Mouse (Mus musculus): ENCODE results near the gene Map2k4. TPM values are rescaled to one million over a fixed set of nuclear protein-coding genes. Genes with fewer than 3 reads are reported as not detected.

Gene Map2k4
- polyA plus RNA-seq, 1 experiment from 2014 or later, result 66.5 TPM

GRCm38 (mm10) chr11:65729623-65730217 is 58.4 kb downstream of the Map2k4 start:
- no peak for DNase-seq (ENCODE audit: low spot score)
- Histone ChIP-seq H3K36me3 (replicated peaks) (peaks cover 42% of the 10 kb centered on the region), H3K27ac (replicated peaks) (no peak overlapping the region), H3K9me3 (no peaks in the 10 kb centered on the region), H3K4me3 (no peak overlapping the region), H3K4me1 (no peaks in the 10 kb centered on the region), H3K27me3 (replicated peaks; ENCODE audit: low read depth, poor library complexity, severe bottlenecking) (no peaks in the 10 kb centered on the region)
- WGBS, result 93% methylated on average over 6 of the region's 6 CpGs

GRCm38 (mm10) chr11:65728906-65729305 is 59.2 kb downstream of the Map2k4 start:
- no peaks in the 10 kb centered on the region for H3K27me3 ChIP-seq (replicated peaks; ENCODE audit: low read depth, poor library complexity, severe bottlenecking)
- WGBS, result 95% methylated on average over 4 of the region's 4 CpGs
- H3K4me3 ChIP-seq, result no peak overlapping the region
- H3K9me3 ChIP-seq, result no peaks in the 10 kb centered on the region
- no peak overlapping the region for H3K27ac ChIP-seq (replicated peaks)
- no peak for DNase-seq (ENCODE audit: low spot score)
- H3K36me3 ChIP-seq (replicated peaks), result peaks cover 46% of the 10 kb centered on the region
- no peaks in the 10 kb centered on the region for H3K4me1 ChIP-seq

- WGBS, result 87% methylated on average over 2 of the region's 2 CpGs
- Histone ChIP-seq H3K4me1 (no peaks in the 10 kb centered on the region), H3K36me3 (replicated peaks) (peaks cover 43% of the 10 kb centered on the region), H3K27me3 (replicated peaks; ENCODE audit: low read depth, poor library complexity, severe bottlenecking) (no peaks in the 10 kb centered on the region), H3K4me3 (no peak overlapping the region), H3K9me3 (no peaks in the 10 kb centered on the region), H3K27ac (replicated peaks) (no peak overlapping the region)
- DNase-seq (ENCODE audit: low spot score), result no peak
These were observed 64.4 kb downstream of the Map2k4 start for GRCm38 (mm10) chr11:65723715-65724114.

GRCm38 (mm10) chr11:65721615-65722014 is 66.5 kb downstream of the Map2k4 start:
- no peaks in the 10 kb centered on the region for H3K9me3 ChIP-seq
- no peaks in the 10 kb centered on the region for H3K4me1 ChIP-seq
- H3K27ac ChIP-seq (replicated peaks), result no peak overlapping the region
- no peak overlapping the region for H3K4me3 ChIP-seq
- H3K27me3 ChIP-seq (replicated peaks; ENCODE audit: low read depth, poor library complexity, severe bottlenecking), result no peaks in the 10 kb centered on the region
- H3K36me3 ChIP-seq (replicated peaks), result peaks cover 44% of the 10 kb centered on the region
- WGBS, result 91% methylated on average over 3 of the region's 3 CpGs
- no peak for DNase-seq (ENCODE audit: low spot score)

- DNase-seq (ENCODE audit: low spot score), result no peak
- Histone ChIP-seq H3K36me3 (replicated peaks) (peaks cover 46% of the 10 kb centered on the region), H3K4me1 (no peaks in the 10 kb centered on the region), H3K27ac (replicated peaks) (no peak overlapping the region), H3K9me3 (no peaks in the 10 kb centered on the region), H3K27me3 (replicated peaks; ENCODE audit: low read depth, poor library complexity, severe bottlenecking) (no peaks in the 10 kb centered on the region), H3K4me3 (no peak overlapping the region)
- 68% methylated on average over 1 of the region's 1 CpGs for WGBS
These were observed 68.1 kb downstream of the Map2k4 start for GRCm38 (mm10) chr11:65719960-65720359.

- 93% methylated on average over 4 of the region's 4 CpGs for WGBS
- H3K4me3 ChIP-seq, result no peak overlapping the region
- H3K9me3 ChIP-seq, result no peaks in the 10 kb centered on the region
- no peak overlapping the region for H3K27ac ChIP-seq (replicated peaks)
- DNase-seq (ENCODE audit: low spot score), result no peak
- H3K4me1 ChIP-seq, result no peaks in the 10 kb centered on the region
- peaks cover 47% of the 10 kb centered on the region for H3K36me3 ChIP-seq (replicated peaks)
- H3K27me3 ChIP-seq (replicated peaks; ENCODE audit: low read depth, poor library complexity, severe bottlenecking), result no peaks in the 10 kb centered on the region
These were observed 74.3 kb downstream of the Map2k4 start for GRCm38 (mm10) chr11:65713830-65714229.

- peaks cover 49% of the 10 kb centered on the region for H3K36me3 ChIP-seq (replicated peaks)
- H3K9me3 ChIP-seq, result no peaks in the 10 kb centered on the region
- no peak overlapping the region for H3K4me3 ChIP-seq
- no peaks in the 10 kb centered on the region for H3K4me1 ChIP-seq
- H3K27ac ChIP-seq (replicated peaks), result no peak overlapping the region
- no peaks in the 10 kb centered on the region for H3K27me3 ChIP-seq (replicated peaks; ENCODE audit: low read depth, poor library complexity, severe bottlenecking)
- WGBS, result 87% methylated on average over 6 of the region's 6 CpGs
- DNase-seq (ENCODE audit: low spot score), result no peak
These were observed 75.3 kb downstream of the Map2k4 start for GRCm38 (mm10) chr11:65712754-65713306.

GRCm38 (mm10) chr11:65706784-65707183 is 81.3 kb downstream of the Map2k4 start:
- Histone ChIP-seq H3K27me3 (replicated peaks; ENCODE audit: low read depth, poor library complexity, severe bottlenecking) (no peaks in the 10 kb centered on the region), H3K27ac (replicated peaks) (no peak overlapping the region), H3K9me3 (no peaks in the 10 kb centered on the region), H3K36me3 (replicated peaks) (peaks cover 54% of the 10 kb centered on the region), H3K4me1 (no peaks in the 10 kb centered on the region), H3K4me3 (no peak overlapping the region)
- no peak for DNase-seq (ENCODE audit: low spot score)
- WGBS, result 94% methylated on average over 4 of the region's 4 CpGs

GRCm38 (mm10) chr11:65706176-65706575 is 81.9 kb downstream of the Map2k4 start:
- H3K4me3 ChIP-seq, result no peak overlapping the region
- 93% methylated on average over 2 of the region's 2 CpGs for WGBS
- DNase-seq (ENCODE audit: low spot score), result no peak
- no peak overlapping the region for H3K27ac ChIP-seq (replicated peaks)
- no peaks in the 10 kb centered on the region for H3K27me3 ChIP-seq (replicated peaks; ENCODE audit: low read depth, poor library complexity, severe bottlenecking)
- H3K9me3 ChIP-seq, result no peaks in the 10 kb centered on the region
- H3K4me1 ChIP-seq, result no peaks in the 10 kb centered on the region
- peaks cover 58% of the 10 kb centered on the region for H3K36me3 ChIP-seq (replicated peaks)

GRCm38 (mm10) chr11:65704861-65705260 is 83.2 kb downstream of the Map2k4 start:
- Histone ChIP-seq H3K4me3 (no peak overlapping the region), H3K36me3 (replicated peaks) (peaks cover 69% of the 10 kb centered on the region), H3K4me1 (no peaks in the 10 kb centered on the region), H3K9me3 (no peaks in the 10 kb centered on the region), H3K27me3 (replicated peaks; ENCODE audit: low read depth, poor library complexity, severe bottlenecking) (no peaks in the 10 kb centered on the region), H3K27ac (replicated peaks) (no peak overlapping the region)
- DNase-seq (ENCODE audit: low spot score), result no peak
- WGBS, result 88% methylated on average over 4 of the region's 4 CpGs

- Histone ChIP-seq H3K36me3 (replicated peaks) (no peaks in the 10 kb centered on the region), H3K27me3 (replicated peaks; ENCODE audit: low read depth, poor library complexity, severe bottlenecking) (no peaks in the 10 kb centered on the region), H3K4me1 (no peaks in the 10 kb centered on the region), H3K4me3 (no peak overlapping the region), H3K9me3 (no peaks in the 10 kb centered on the region), H3K27ac (replicated peaks) (no peak overlapping the region)
- peak; percentile 22 for DNase-seq (ENCODE audit: low spot score)
- 31% methylated on average over 12 of the region's 12 CpGs for WGBS
These were observed 109.2 kb downstream of the Map2k4 start for GRCm38 (mm10) chr11:65678824-65679402.

GRCm38 (mm10) chr11:65667348-65667969 is 120.6 kb downstream of the Map2k4 start:
- no peak for DNase-seq (ENCODE audit: low spot score)
- whole genome bisulfite sequencing, result 82% methylated on average over 6 of the region's 6 CpGs
- no peaks in the 10 kb centered on the region for H3K27me3 ChIP-seq (replicated peaks; ENCODE audit: low read depth, poor library complexity, severe bottlenecking)
- no peak overlapping the region for H3K4me3 ChIP-seq
- H3K9me3 ChIP-seq, result 0 out of 2 replicates have a peak, but pooled peaks cover 2% of the 10 kb centered on the region
- H3K27ac ChIP-seq (replicated peaks), result no peak overlapping the region
- no peaks in the 10 kb centered on the region for H3K36me3 ChIP-seq (replicated peaks)
- no peaks in the 10 kb centered on the region for H3K4me1 ChIP-seq

- WGBS, result 86% methylated on average over 6 of the region's 6 CpGs
- Histone ChIP-seq H3K4me3 (no peak overlapping the region), H3K36me3 (replicated peaks) (no peaks in the 10 kb centered on the region), H3K27ac (replicated peaks) (no peak overlapping the region), H3K27me3 (replicated peaks; ENCODE audit: low read depth, poor library complexity, severe bottlenecking) (no peaks in the 10 kb centered on the region), H3K9me3 (0 out of 2 replicates have a peak, but pooled peaks cover 2% of the 10 kb centered on the region), H3K4me1 (no peaks in the 10 kb centered on the region)
- DNase-seq (ENCODE audit: low spot score), result no peak
These were observed 123.2 kb downstream of the Map2k4 start for GRCm38 (mm10) chr11:65664903-65665302.
